Mouse (Mus musculus) kidney, adult 2 months (tissue): Measurements from ENCODE around the gene 9330161L09Rik.

ENCODE experiments used
- CTCF ChIP-seq: fragments of 200-500 bp; conservative IDR thresholded peaks from 2 replicates; pipeline ENCODE4 v1.5.1; 2011; ENCODE audit warnings: low read depth, mild to moderate bottlenecking, control low read depth, low read length, moderate library complexity, mixed read lengths; ENCODE audit not compliant: insufficient read depth, insufficient read length
- POLR2A ChIP-seq: fragments of 200-500 bp; IDR thresholded peaks from one replicate; pipeline ENCODE4 v1.6.1; 2011; ENCODE audit warnings: low read depth, low read length, control low read depth

GRCm38 (mm10) chr12:103425729-103426470 is 18.3 kb upstream of the 9330161L09Rik start, which contains the start of gene Ddx24:
- TF ChIP-seq CTCF = peak; percentile 96
- TF ChIP-seq POLR2A = peak; percentile 17
